Mouse (Mus musculus): ENCODE data around the gene Aox4. TPM values are rescaled to one million over a fixed set of nuclear protein-coding genes. Genes with fewer than 3 reads are reported as not detected.

Aox4 gene
- polyA plus RNA-seq, 1 experiment from 2014 or later = 0.24 TPM

GRCm38 (mm10) chr1:58289863-58290469 lies 79.8 kb downstream of the Aox4 start:
- Histone ChIP-seq H3K27ac (replicated peaks in 1 of 2; ENCODE audit: control insufficient read depth in 1 of 2, insufficient read depth in 1 of 2, low read depth in 2 of 2, low read length in 2 of 2) (no peak overlapping the region), H3K4me3 (ENCODE audit: control insufficient read depth in 1 of 2, insufficient read depth in 1 of 2, low read depth in 1 of 2, low read length in 2 of 2) (peak overlapping the region in 1 of 2 experiments; percentile 13; a peak in 3 of 4 replicates), H3K9me3 (ENCODE audit: control insufficient read depth, low read length) (no peaks in the 10 kb centered on the region), H3K36me3 (ENCODE audit: control insufficient read depth, insufficient read depth, low read length) (no peaks in the 10 kb centered on the region), H3K4me2 (ENCODE audit: low read length) (peak overlapping the region; percentile 40), H3K4me1 (ENCODE audit: control insufficient read depth in 2 of 2, insufficient read depth in 2 of 2, low read length in 2 of 2) (peaks cover 5 to 7% of the 10 kb centered on the region in 2 experiments; a peak in 3 of 4 replicates), H3K27me3 (ENCODE audit: control insufficient read depth, insufficient read depth, low read length) (no peaks in the 10 kb centered on the region), H3K9ac (ENCODE audit: low read length) (peak overlapping the region; percentile 44; the same call in 1 of the 2 replicates)
- WGBS = 32% methylated on average over 16 of the region's 16 CpGs
- no peak for ATAC-seq (ENCODE audit: insufficient number of reproducible peaks, insufficient read depth, low FRiP score, low read depth)

- Histone ChIP-seq H3K9ac (ENCODE audit: low read length) (no peak overlapping the region), H3K36me3 (ENCODE audit: control insufficient read depth, insufficient read depth, low read length) (no peaks in the 10 kb centered on the region), H3K27me3 (ENCODE audit: control insufficient read depth, insufficient read depth, low read length) (no peaks in the 10 kb centered on the region), H3K4me3 (ENCODE audit: control insufficient read depth in 1 of 2, insufficient read depth in 1 of 2, low read depth in 1 of 2, low read length in 2 of 2) (no peak overlapping the region), H3K4me1 (ENCODE audit: control insufficient read depth in 2 of 2, insufficient read depth in 2 of 2, low read length in 2 of 2) (peaks cover 5 to 7% of the 10 kb centered on the region in 2 experiments; a peak in 3 of 4 replicates), H3K4me2 (ENCODE audit: low read length) (no peak overlapping the region), H3K9me3 (ENCODE audit: control insufficient read depth, low read length) (no peaks in the 10 kb centered on the region), H3K27ac (replicated peaks in 1 of 2; ENCODE audit: control insufficient read depth in 1 of 2, insufficient read depth in 1 of 2, low read depth in 2 of 2, low read length in 2 of 2) (no peak overlapping the region)
- ATAC-seq (ENCODE audit: insufficient number of reproducible peaks, insufficient read depth, low FRiP score, low read depth) = no peak
- WGBS = 48% methylated on average over 13 of the region's 13 CpGs
Observed at GRCm38 (mm10) chr1:58291394-58292300, 81.5 kb downstream of the Aox4 start.

- no peak for ATAC-seq (ENCODE audit: insufficient number of reproducible peaks, insufficient read depth, low FRiP score, low read depth)
- H3K4me3 ChIP-seq (ENCODE audit: control insufficient read depth in 1 of 2, insufficient read depth in 1 of 2, low read depth in 1 of 2, low read length in 2 of 2) = no peak overlapping the region
Observed at GRCm38 (mm10) chr1:58294730-58295129, 84.5 kb downstream of the Aox4 start.

GRCm38 (mm10) chr1:58296278-58296677 lies 86.1 kb downstream of the Aox4 start:
- Histone ChIP-seq H3K9ac (ENCODE audit: low read length) (no peak overlapping the region), H3K27ac (replicated peaks in 1 of 2; ENCODE audit: control insufficient read depth in 1 of 2, insufficient read depth in 1 of 2, low read depth in 2 of 2, low read length in 2 of 2) (no peak overlapping the region), H3K4me3 (ENCODE audit: control insufficient read depth in 1 of 2, insufficient read depth in 1 of 2, low read depth in 1 of 2, low read length in 2 of 2) (no peak overlapping the region), H3K4me1 (ENCODE audit: control insufficient read depth in 2 of 2, insufficient read depth in 2 of 2, low read length in 2 of 2) (peaks cover 0 to 2% of the 10 kb centered on the region in 2 experiments; a peak in 1 of 4 replicates), H3K36me3 (ENCODE audit: control insufficient read depth, insufficient read depth, low read length) (no peaks in the 10 kb centered on the region), H3K4me2 (ENCODE audit: low read length) (no peak overlapping the region), H3K9me3 (ENCODE audit: control insufficient read depth, low read length) (no peaks in the 10 kb centered on the region), H3K27me3 (ENCODE audit: control insufficient read depth, insufficient read depth, low read length) (no peaks in the 10 kb centered on the region)
- ATAC-seq (ENCODE audit: insufficient number of reproducible peaks, insufficient read depth, low FRiP score, low read depth) = no peak
- WGBS = 4% methylated on average over 7 of the region's 7 CpGs

More at GRCm38 (mm10) chr1:58294730-58295129, 84.5 kb downstream of the Aox4 start:
- WGBS = 75% methylated on average over 5 of the region's 5 CpGs
- Histone ChIP-seq H3K27me3 (ENCODE audit: control insufficient read depth, insufficient read depth, low read length) (no peaks in the 10 kb centered on the region), H3K9ac (ENCODE audit: low read length) (no peak overlapping the region), H3K9me3 (ENCODE audit: control insufficient read depth, low read length) (no peaks in the 10 kb centered on the region), H3K4me1 (ENCODE audit: control insufficient read depth in 2 of 2, insufficient read depth in 2 of 2, low read length in 2 of 2) (peaks cover 3 to 7% of the 10 kb centered on the region in 2 experiments; a peak in 3 of 4 replicates), H3K27ac (replicated peaks in 1 of 2; ENCODE audit: control insufficient read depth in 1 of 2, insufficient read depth in 1 of 2, low read depth in 2 of 2, low read length in 2 of 2) (no peak overlapping the region), H3K36me3 (ENCODE audit: control insufficient read depth, insufficient read depth, low read length) (no peaks in the 10 kb centered on the region), H3K4me2 (ENCODE audit: low read length) (no peak overlapping the region)

GRCm38 (mm10) chr1:58296821-58297220 lies 86.6 kb downstream of the Aox4 start:
- Histone ChIP-seq H3K36me3 (ENCODE audit: control insufficient read depth, insufficient read depth, low read length) (no peaks in the 10 kb centered on the region), H3K4me1 (ENCODE audit: control insufficient read depth in 2 of 2, insufficient read depth in 2 of 2, low read length in 2 of 2) (no peaks in the 10 kb centered on the region), H3K27me3 (ENCODE audit: control insufficient read depth, insufficient read depth, low read length) (no peaks in the 10 kb centered on the region), H3K4me3 (ENCODE audit: control insufficient read depth in 1 of 2, insufficient read depth in 1 of 2, low read depth in 1 of 2, low read length in 2 of 2) (no peak overlapping the region), H3K9me3 (ENCODE audit: control insufficient read depth, low read length) (no peaks in the 10 kb centered on the region), H3K9ac (ENCODE audit: low read length) (no peak overlapping the region), H3K4me2 (ENCODE audit: low read length) (no peak overlapping the region), H3K27ac (replicated peaks in 1 of 2; ENCODE audit: control insufficient read depth in 1 of 2, insufficient read depth in 1 of 2, low read depth in 2 of 2, low read length in 2 of 2) (no peak overlapping the region)
- ATAC-seq (ENCODE audit: insufficient number of reproducible peaks, insufficient read depth, low FRiP score, low read depth) = no peak
- 58% methylated on average over 4 of the region's 4 CpGs for WGBS

GRCm38 (mm10) chr1:58298347-58298746 lies 88.2 kb downstream of the Aox4 start:
- H3K9me3 ChIP-seq (ENCODE audit: control insufficient read depth, low read length) = no peaks in the 10 kb centered on the region
- WGBS = 63% methylated on average over 6 of the region's 6 CpGs
- H3K4me1 ChIP-seq (ENCODE audit: control insufficient read depth in 2 of 2, insufficient read depth in 2 of 2, low read length in 2 of 2) = 0 out of 4 replicates have a peak, but pooled peaks cover 0 to 2% of the 10 kb centered on the region in 2 experiments
- ATAC-seq (ENCODE audit: insufficient number of reproducible peaks, insufficient read depth, low FRiP score, low read depth) = no peak
- H3K27ac ChIP-seq (replicated peaks in 1 of 2; ENCODE audit: control insufficient read depth in 1 of 2, insufficient read depth in 1 of 2, low read depth in 2 of 2, low read length in 2 of 2) = no peak overlapping the region
- no peak overlapping the region for H3K4me2 ChIP-seq (ENCODE audit: low read length)
- no peak overlapping the region for H3K4me3 ChIP-seq (ENCODE audit: control insufficient read depth in 1 of 2, insufficient read depth in 1 of 2, low read depth in 1 of 2, low read length in 2 of 2)
- no peak overlapping the region for H3K9ac ChIP-seq (ENCODE audit: low read length)
- H3K27me3 ChIP-seq (ENCODE audit: control insufficient read depth, insufficient read depth, low read length) = no peaks in the 10 kb centered on the region
- no peaks in the 10 kb centered on the region for H3K36me3 ChIP-seq (ENCODE audit: control insufficient read depth, insufficient read depth, low read length)

- no peak overlapping the region for H3K9ac ChIP-seq (ENCODE audit: low read length)
- no peak for ATAC-seq (ENCODE audit: insufficient number of reproducible peaks, insufficient read depth, low FRiP score, low read depth)
- 89% methylated on average over 7 of the region's 7 CpGs for WGBS
- peaks cover 0 to 4% of the 10 kb centered on the region in 2 experiments; a peak in 1 of 4 replicates for H3K4me1 ChIP-seq (ENCODE audit: control insufficient read depth in 2 of 2, insufficient read depth in 2 of 2, low read length in 2 of 2)
- no peak overlapping the region for H3K4me3 ChIP-seq (ENCODE audit: control insufficient read depth in 1 of 2, insufficient read depth in 1 of 2, low read depth in 1 of 2, low read length in 2 of 2)
- H3K36me3 ChIP-seq (ENCODE audit: control insufficient read depth, insufficient read depth, low read length) = no peaks in the 10 kb centered on the region
- no peaks in the 10 kb centered on the region for H3K9me3 ChIP-seq (ENCODE audit: control insufficient read depth, low read length)
- no peaks in the 10 kb centered on the region for H3K27me3 ChIP-seq (ENCODE audit: control insufficient read depth, insufficient read depth, low read length)
- no peak overlapping the region for H3K27ac ChIP-seq (replicated peaks in 1 of 2; ENCODE audit: control insufficient read depth in 1 of 2, insufficient read depth in 1 of 2, low read depth in 2 of 2, low read length in 2 of 2)
- no peak overlapping the region for H3K4me2 ChIP-seq (ENCODE audit: low read length)
Observed at GRCm38 (mm10) chr1:58301073-58301472, 90.9 kb downstream of the Aox4 start.
